Mouse (Mus musculus) myocyte (in vitro differentiated cells): ENCODE results near the gene Tgoln1.

Experiments
- CEBPB ChIP-seq: IDR thresholded peaks from 2 replicates; pipeline ENCODE4 v1.6.1; 2011; ENCODE audit warnings: mild to moderate bottlenecking, moderate library complexity; ENCODE audit not compliant: poor library complexity, insufficient read depth, severe bottlenecking
- MYOD1 ChIP-seq, 3 experiments: IDR thresholded peaks; one replicate each; pipeline ENCODE4 v1.6.1; 2011; ENCODE audit warnings: control low read depth in 2 of 3, low read depth in 2 of 3, mild to moderate bottlenecking in 2 of 3, moderate library complexity in 1 of 3; ENCODE audit not compliant: insufficient read length in 2 of 3, control insufficient read depth in 1 of 3
- POLR2A ChIP-seq: IDR thresholded peaks from one replicate; pipeline ENCODE4 v1.6.1; 2011; ENCODE audit warnings: low read depth, mild to moderate bottlenecking, control low read depth, moderate library complexity; ENCODE audit not compliant: insufficient read length
- USF1 ChIP-seq: IDR thresholded peaks from one replicate; pipeline ENCODE4 v1.6.1; 2011; ENCODE audit warnings: low read depth, mild to moderate bottlenecking, control low read depth, moderate library complexity

GRCm38 (mm10) chr6:72619734-72620532, 3.1 kb upstream of the Tgoln1 start:
- TF ChIP-seq POLR2A, result no peak
- no peak for TF ChIP-seq MYOD1 (IDR thresholded peaks at IDR 0.05; ENCODE audit: control insufficient read depth in 1 of 3, insufficient read length in 2 of 3, low read depth in 2 of 3)
- no peak for TF ChIP-seq CEBPB
- no peak for TF ChIP-seq USF1
